Mouse (Mus musculus): ENCODE data around the gene Olfr1423.
A peak's percentile ranks its signal among the peaks of the same experiment; 100 is the strongest.
"Not testable (repeated sequence)": the region's sequence is repeated elsewhere in the genome, so short reads cannot be mapped to it uniquely, and the experiment has no call there.

Olfr1423 gene

GRCm38 (mm10) chr19:12006361-12006947 is 34.7 kb downstream of the Olfr1423 start:
- DNase-seq (ENCODE audit: low spot score): no peak

- peak; percentile 98 for DNase-seq (ENCODE audit: low spot score)
Observed at GRCm38 (mm10) chr19:12005376-12006360, 35.4 kb downstream of the Olfr1423 start.

GRCm38 (mm10) chr19:12004216-12005008 is 36.7 kb downstream of the Olfr1423 start:
- no peak for DNase-seq (ENCODE audit: low spot score)

- no peak for DNase-seq (ENCODE audit: low spot score)
Observed at GRCm38 (mm10) chr19:12003568-12003967, 37.5 kb downstream of the Olfr1423 start.

- DNase-seq (ENCODE audit: low spot score): no peak
Observed at GRCm38 (mm10) chr19:12002791-12003190, 38.3 kb downstream of the Olfr1423 start.

GRCm38 (mm10) chr19:12002125-12002524 is 39.0 kb downstream of the Olfr1423 start:
- DNase-seq (ENCODE audit: low spot score): peak; percentile 81

DNA sequence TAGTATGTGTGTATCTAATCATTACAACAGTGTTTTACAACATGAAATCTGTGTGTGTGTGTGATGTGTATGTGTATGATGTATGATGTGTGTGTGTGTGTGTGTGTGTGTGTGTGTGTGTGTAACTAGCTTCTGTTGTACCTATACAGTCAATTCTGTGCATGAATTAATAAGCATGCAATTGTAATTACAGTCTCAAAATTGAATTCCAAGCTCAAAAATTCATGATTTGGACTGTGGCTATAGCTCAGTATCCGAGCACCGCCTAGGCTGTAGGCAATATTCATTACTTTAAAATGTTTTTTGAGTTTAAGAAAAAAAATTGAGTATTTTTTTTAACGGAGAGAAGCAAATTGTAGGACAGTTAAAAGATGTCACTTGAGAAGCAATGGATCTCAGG is 39.4 kb downstream of the Olfr1423 start:
- DNase-seq (ENCODE audit: low spot score): no peak

- no peak for DNase-seq (ENCODE audit: low spot score)
Observed at GRCm38 (mm10) chr19:11995722-11996448, 45.2 kb downstream of the Olfr1423 start.

DNA sequence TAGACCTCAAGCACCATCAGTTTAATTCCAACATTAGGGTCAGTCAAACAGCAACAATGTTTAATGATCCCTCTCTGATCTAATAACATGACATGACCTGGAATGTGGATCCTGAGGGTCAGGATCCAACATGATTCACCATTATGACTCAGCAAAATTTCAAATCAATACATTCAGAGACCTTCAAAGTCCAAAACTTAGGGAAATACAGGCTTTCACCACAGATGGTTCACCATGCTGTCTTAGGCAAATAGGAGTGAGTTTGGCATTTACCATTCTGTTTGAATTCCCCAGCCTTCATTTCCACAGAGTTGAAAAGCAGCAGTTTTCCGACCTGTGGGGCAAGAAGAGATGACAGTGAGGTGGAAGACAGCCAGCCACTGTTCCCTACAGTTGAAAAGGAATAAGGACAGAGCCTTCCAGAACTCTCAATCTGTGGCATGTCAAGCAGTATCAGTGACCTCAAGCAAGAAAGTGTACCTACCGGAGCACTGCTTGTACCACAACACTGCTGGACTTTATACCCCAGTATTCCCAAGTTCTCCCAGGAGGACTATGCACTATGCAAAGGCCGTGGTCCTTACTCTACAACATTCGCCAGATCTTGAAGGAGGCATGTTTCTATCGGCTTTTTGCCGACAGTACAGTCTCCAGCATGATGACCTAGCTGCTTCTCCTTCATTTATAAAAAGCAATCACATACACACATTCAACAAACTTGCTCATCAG is 46.2 kb downstream of the Olfr1423 start:
- DNase-seq (ENCODE audit: low spot score): no peak

DNA sequence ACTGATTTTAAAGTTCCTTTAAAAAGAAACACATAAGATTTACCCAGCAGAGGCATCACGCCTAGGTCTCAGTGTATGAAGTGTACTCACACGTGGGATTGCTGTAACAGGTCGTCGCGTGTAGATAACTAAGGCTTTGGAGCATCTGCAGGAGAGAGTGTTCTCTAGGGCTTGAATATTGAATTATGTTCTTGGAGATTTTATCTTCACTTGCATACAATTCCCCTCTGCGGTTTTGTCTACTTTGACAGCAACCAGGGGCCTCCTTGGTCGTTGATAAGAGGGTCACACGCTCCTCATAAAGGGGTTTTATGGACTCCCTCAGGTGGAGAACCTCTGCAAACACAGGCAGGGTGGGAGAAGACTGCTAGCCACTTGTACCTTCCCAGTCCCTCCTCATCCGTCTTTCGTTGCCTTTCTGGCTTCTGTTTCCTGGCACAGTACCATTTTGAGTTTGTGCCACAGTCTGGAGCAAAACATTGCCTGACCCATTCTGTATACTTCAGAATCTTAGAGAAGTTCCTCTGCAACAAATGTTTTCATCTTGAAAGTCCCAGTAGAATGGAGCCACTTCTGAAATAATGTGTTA is 48.6 kb downstream of the Olfr1423 start:
- no peak for DNase-seq (ENCODE audit: low spot score)

- no peak for DNase-seq (ENCODE audit: low spot score)
Observed at GRCm38 (mm10) chr19:11992034-11992433, 49.1 kb downstream of the Olfr1423 start.

DNA sequence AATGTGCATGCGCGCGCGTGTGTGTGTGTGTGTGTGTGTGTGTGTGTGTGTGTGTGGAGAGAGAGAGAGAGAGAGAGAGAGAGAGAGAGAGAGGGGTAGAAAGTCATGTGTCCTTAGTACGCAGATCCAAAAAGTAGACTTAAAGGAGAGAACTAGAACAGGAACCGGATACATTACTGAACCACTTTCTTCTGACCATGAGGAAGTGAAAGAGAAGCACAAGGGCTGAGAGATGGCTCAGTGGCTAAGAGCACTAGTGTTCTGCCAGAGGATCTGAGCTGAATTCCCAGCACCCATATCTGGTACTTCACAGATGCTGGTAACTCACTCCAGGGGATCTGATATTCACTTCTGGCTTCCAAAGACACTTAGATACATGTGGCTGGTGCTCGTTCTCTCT is 51.8 kb downstream of the Olfr1423 start:
- DNase-seq (ENCODE audit: low spot score): no peak

DNA sequence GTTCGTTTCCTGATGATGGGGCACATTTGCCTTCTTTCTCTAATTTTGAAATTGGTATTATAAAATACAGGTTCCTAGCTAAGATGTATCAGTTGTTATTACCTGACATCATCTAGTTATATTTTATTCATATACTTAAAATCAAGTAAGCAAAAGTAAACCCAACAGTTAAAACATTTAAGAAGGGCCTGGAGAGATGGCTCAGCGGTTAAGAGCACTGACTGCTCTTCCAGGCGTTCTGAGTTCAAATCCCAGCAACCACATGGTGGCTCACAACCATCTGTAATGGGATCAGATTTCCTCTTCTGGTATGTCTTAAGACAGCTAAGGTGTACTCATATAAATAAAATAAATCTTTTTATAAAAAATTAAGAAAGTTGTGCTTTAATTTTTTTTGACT is 53.3 kb downstream of the Olfr1423 start:
- DNase-seq (ENCODE audit: low spot score): no peak

DNA sequence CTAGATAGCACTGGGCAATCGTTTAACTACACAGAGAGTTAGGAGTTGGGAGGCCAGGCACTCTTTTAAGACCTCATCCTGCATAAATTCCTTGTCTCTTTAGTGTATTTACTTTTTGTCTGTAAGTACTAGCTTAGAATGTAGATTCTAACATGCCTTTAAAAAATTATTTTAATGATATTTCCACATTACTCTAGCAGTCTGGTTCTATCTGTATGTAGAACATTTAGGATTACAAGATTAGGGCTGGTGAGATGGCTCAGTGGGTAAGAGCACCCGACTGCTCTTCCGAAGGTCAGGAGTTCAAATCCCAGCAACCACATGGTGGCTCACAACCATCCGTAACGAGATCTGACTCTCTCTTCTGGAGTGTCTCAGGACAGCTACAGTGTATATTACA is 56.5 kb downstream of the Olfr1423 start:
- not testable (repeated sequence) for DNase-seq (ENCODE audit: low spot score)

Data from retina, embryonic 14.5 days (tissue).